Mouse (Mus musculus) stomach, postnatal 0 days (tissue): ENCODE measurements around the gene Zfp950.
A peak's percentile ranks its signal among the peaks of the same experiment; 100 is the strongest.

Source experiments
- CTCF ChIP-seq: IDR thresholded peaks from 2 replicates; pipeline ENCODE4 v1.5.1; 2016; ENCODE audit warnings: antibody characterized with exemption, low read depth, mild to moderate bottlenecking, moderate library complexity
- EP300 ChIP-seq: optimal IDR thresholded peaks from 2 replicates; pipeline ENCODE3; 2016; ENCODE audit warnings: antibody characterized with exemption

GRCm38 (mm10) chr19:61084149-61084940 is 56.3 kb downstream of the Zfp950 start:
- TF ChIP-seq CTCF (peak; percentile 98), EP300 (no peak)
